Mouse (Mus musculus) embryonic fibroblast, embryonic 13.5 days (primary cell): ENCODE results near the gene Sh3bgrl2.

Experiments used
- CTCF ChIP-seq: IDR thresholded peaks from 2 replicates; pipeline ENCODE4 v1.5.1; 2011; ENCODE audit warnings: mild to moderate bottlenecking, control low read depth, low read length, moderate library complexity, borderline replicate concordance; ENCODE audit not compliant: insufficient read depth
- POLR2A ChIP-seq: IDR thresholded peaks from 2 replicates; pipeline ENCODE4 v1.6.1; 2011; ENCODE audit warnings: low read depth, mild to moderate bottlenecking, control low read depth, low read length, moderate library complexity

DNA sequence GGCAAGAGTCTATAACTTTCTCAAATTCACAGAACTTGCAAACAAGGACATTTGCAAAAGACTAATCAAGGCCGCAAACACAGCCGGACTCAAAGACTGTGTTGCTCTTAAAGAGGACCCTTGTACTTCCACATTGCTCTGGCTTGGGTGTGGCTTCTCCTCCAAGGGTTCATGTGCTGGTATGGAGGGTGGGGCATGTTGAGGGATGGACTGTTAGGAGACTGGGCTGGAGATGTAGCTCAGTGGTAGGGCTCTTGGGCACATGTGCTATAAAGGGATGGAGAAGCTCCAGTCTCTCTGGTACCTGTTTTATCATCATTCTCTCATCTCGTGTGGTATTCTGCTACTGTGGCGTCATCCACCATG lies 7.7 kb upstream of the Sh3bgrl2 start:
- TF ChIP-seq CTCF (no peak), POLR2A (no peak)
